Mouse (Mus musculus) MEL (cell line): ENCODE data around the gene Foxn4. TPM values are rescaled to one million over a fixed set of nuclear protein-coding genes. Genes with fewer than 3 reads are reported as not detected.

Experiments
- DNase-seq: peaks from one replicate; pipeline ENCODE4 v3.0.0; 2011; ENCODE audit warnings: low read depth, low spot score
- H3K27ac ChIP-seq: 2 replicates; pipeline ENCODE4 v1.5.1; 2012; ENCODE audit warnings: low read depth, mild to moderate bottlenecking, control low read depth, low read length, moderate library complexity; ENCODE audit not compliant: control insufficient read depth
- H3K27me3 ChIP-seq, 2 experiments: fragments of 150-350 bp in 1 of 2; sonication (generic) in 1 of 2; 2 replicates each; pipeline ENCODE4 v1.6.1; 2012; ENCODE audit warnings: low read length in 2 of 2, mild to moderate bottlenecking in 2 of 2, improper control_type of control experiment in 1 of 2, moderate library complexity in 1 of 2; ENCODE audit not compliant: insufficient read depth in 2 of 2, control insufficient read depth in 1 of 2
- H3K36me3 ChIP-seq, 2 experiments: 2 replicates each; pipeline ENCODE4 v1.6.1; 2012 to 2014; ENCODE audit warnings: low read length in 2 of 2, improper control_type of control experiment in 1 of 2, inconsistent platforms in 1 of 2, mild to moderate bottlenecking in 1 of 2; ENCODE audit not compliant: insufficient read depth in 2 of 2, control insufficient read depth in 1 of 2
- H3K4me1 ChIP-seq, 2 experiments: fragments of 150-350 bp in 1 of 2; sonication (generic) in 1 of 2; 2 replicates each; pipeline ENCODE4 v1.6.1; 2012; ENCODE audit warnings: low read length in 2 of 2, improper control_type of control experiment in 1 of 2, mild to moderate bottlenecking in 1 of 2; ENCODE audit not compliant: insufficient read depth in 2 of 2, control insufficient read depth in 1 of 2
- H3K4me3 ChIP-seq, 2 experiments: fragments of 150-350 bp in 1 of 2; sonication (generic) in 1 of 2; 2 replicates each; pipeline ENCODE4 v1.5.1; 2012; ENCODE audit warnings: low read depth in 2 of 2, low read length in 2 of 2, mild to moderate bottlenecking in 2 of 2, moderate library complexity in 2 of 2, control low read depth in 1 of 2, improper control_type of control experiment in 1 of 2; ENCODE audit not compliant: control insufficient read depth in 1 of 2, insufficient read depth in 1 of 2
- H3K79me2 ChIP-seq: 2 replicates; pipeline ENCODE4 v1.6.1; 2012; ENCODE audit warnings: mild to moderate bottlenecking, low read length, moderate library complexity; ENCODE audit not compliant: control insufficient read depth, poor library complexity, insufficient read depth
- H3K9ac ChIP-seq: 2 replicates; pipeline ENCODE4 v1.6.1; 2012; ENCODE audit warnings: low read depth, mild to moderate bottlenecking, control low read depth, low read length, moderate library complexity; ENCODE audit not compliant: control insufficient read depth, poor library complexity, severe bottlenecking
- H3K9me3 ChIP-seq: fragments of 150-350 bp; sonication (generic); replicated peaks from 2 replicates; pipeline ENCODE4 v1.6.1; 2012; ENCODE audit warnings: mild to moderate bottlenecking, low read length, improper control_type of control experiment, moderate library complexity; ENCODE audit not compliant: insufficient read depth
- CHD1 ChIP-seq: IDR thresholded peaks from 2 replicates; pipeline ENCODE4 v1.6.1; 2012; ENCODE audit warnings: low read depth, mild to moderate bottlenecking, inconsistent platforms, low read length, improper control_type of control experiment
- CHD2 ChIP-seq: IDR thresholded peaks from 2 replicates; pipeline ENCODE4 v1.6.1; 2011; ENCODE audit warnings: low read length, improper control_type of control experiment
- CTCF ChIP-seq, 3 experiments: IDR thresholded peaks in 2 of 3; conservative IDR thresholded peaks in 1 of 3; 2 replicates each; pipeline ENCODE4 v1.5.1; 2011 to 2012; ENCODE audit warnings: low read length in 3 of 3, low read depth in 2 of 3, mild to moderate bottlenecking in 2 of 3, improper control_type of control experiment in 1 of 3, inconsistent platforms in 1 of 3, mixed read lengths in 1 of 3, moderate library complexity in 1 of 3; ENCODE audit not compliant: control insufficient read depth in 1 of 3, insufficient read depth in 1 of 3, poor library complexity in 1 of 3, severe bottlenecking in 1 of 3
- ELF1 ChIP-seq: IDR thresholded peaks from 2 replicates; pipeline ENCODE4 v1.6.1; 2014; ENCODE audit warnings: low read depth, mild to moderate bottlenecking, inconsistent platforms, low read length, improper control_type of control experiment, moderate library complexity
- ETS1 ChIP-seq: IDR thresholded peaks from 2 replicates; pipeline ENCODE4 v1.6.1; 2012; ENCODE audit warnings: low read depth, mild to moderate bottlenecking, inconsistent platforms, low read length, improper control_type of control experiment, moderate library complexity
- JUND ChIP-seq: IDR thresholded peaks from 2 replicates; pipeline ENCODE4 v1.6.1; 2011; ENCODE audit warnings: low read depth, mild to moderate bottlenecking, improper control_type of control experiment, low read length
- KAT2A ChIP-seq: conservative IDR thresholded peaks from 2 replicates; pipeline ENCODE4 v1.6.1; 2012; ENCODE audit warnings: low read depth, low read length, improper control_type of control experiment, inconsistent platforms
- MAFK ChIP-seq: IDR thresholded peaks from 2 replicates; pipeline ENCODE4 v1.6.1; 2011; ENCODE audit warnings: low read depth, mild to moderate bottlenecking, low read length, improper control_type of control experiment, borderline replicate concordance
- MAX ChIP-seq: IDR thresholded peaks from 2 replicates; pipeline ENCODE4 v1.6.1; 2011; ENCODE audit warnings: low read length, improper control_type of control experiment
- MEF2A ChIP-seq: IDR thresholded peaks from 2 replicates; pipeline ENCODE4 v1.6.1; 2014; ENCODE audit warnings: low read depth, mild to moderate bottlenecking, inconsistent platforms, low read length, improper control_type of control experiment; ENCODE audit not compliant: poor library complexity, insufficient replicate concordance, severe bottlenecking; ENCODE audit errors: extremely low read depth
- MXI1 ChIP-seq: IDR thresholded peaks from 2 replicates; pipeline ENCODE4 v1.6.1; 2011; ENCODE audit warnings: mild to moderate bottlenecking, low read depth, low read length, improper control_type of control experiment
- MYC ChIP-seq: IDR thresholded peaks from 2 replicates; pipeline ENCODE4 v1.6.1; 2011; ENCODE audit warnings: low read depth, mild to moderate bottlenecking, low read length, improper control_type of control experiment, moderate library complexity
- POLR2AphosphoS5 ChIP-seq: IDR thresholded peaks from 2 replicates; pipeline ENCODE4 v1.6.1; 2012; ENCODE audit warnings: low read depth, borderline replicate concordance, mild to moderate bottlenecking, inconsistent platforms, low read length, moderate library complexity, mixed read lengths
- RAD21 ChIP-seq: IDR thresholded peaks from 2 replicates; pipeline ENCODE4 v1.6.1; 2011; ENCODE audit warnings: mild to moderate bottlenecking, low read depth, low read length, improper control_type of control experiment
- RCOR1 ChIP-seq: IDR thresholded peaks from 2 replicates; pipeline ENCODE4 v1.6.1; 2012; ENCODE audit warnings: low read depth, mild to moderate bottlenecking, inconsistent platforms, low read length, improper control_type of control experiment
- SMC3 ChIP-seq: IDR thresholded peaks from 2 replicates; pipeline ENCODE4 v1.6.1; 2011; ENCODE audit warnings: low read depth, low read length, improper control_type of control experiment
- TAL1 ChIP-seq: IDR thresholded peaks from 2 replicates; pipeline ENCODE4 v1.6.1; 2012; ENCODE audit warnings: mild to moderate bottlenecking, inconsistent platforms, low read length, moderate library complexity, mixed read lengths
- TBP ChIP-seq: IDR thresholded peaks from 2 replicates; pipeline ENCODE4 v1.8.0; 2011; ENCODE audit warnings: low read depth, low read length, improper control_type of control experiment
- UBTF ChIP-seq: IDR thresholded peaks from 2 replicates; pipeline ENCODE4 v1.6.1; 2012; ENCODE audit warnings: low read depth, mild to moderate bottlenecking, inconsistent platforms, low read length, improper control_type of control experiment, moderate library complexity, borderline replicate concordance; ENCODE audit not compliant: insufficient read depth
- USF2 ChIP-seq, 2 experiments: IDR thresholded peaks; 2 replicates each; pipeline ENCODE4 v1.6.1; 2011 to 2012; ENCODE audit warnings: improper control_type of control experiment in 2 of 2, low read length in 2 of 2, borderline replicate concordance in 1 of 2, inconsistent platforms in 1 of 2, low read depth in 1 of 2, mild to moderate bottlenecking in 1 of 2; ENCODE audit not compliant: insufficient read depth in 1 of 2
- ZC3H11A ChIP-seq: IDR thresholded peaks from 2 replicates; pipeline ENCODE4 v1.6.1; 2012; ENCODE audit warnings: low read depth, mild to moderate bottlenecking, inconsistent platforms, low read length, improper control_type of control experiment
- ZNF384 ChIP-seq: IDR thresholded peaks from 2 replicates; pipeline ENCODE4 v1.6.1; 2012; ENCODE audit warnings: low read depth, mild to moderate bottlenecking, inconsistent platforms, low read length, improper control_type of control experiment
- polyA plus RNA-seq, 2 experiments: library from polyadenylated mRNA; stranded (reverse) in 1 of 2; unstranded in 1 of 2; fragments of >175 nt in 1 of 2; fragments of >200 nt in 1 of 2; gene quantifications; 2 replicates each; pipeline versions ENCODE4 v1.2.1 to v1.2.4; 2012; ENCODE audit warnings: low replicate concordance in 2 of 2, low read depth in 1 of 2; ENCODE audit not compliant: insufficient read length in 2 of 2, insufficient read depth in 1 of 2, missing spikeins in 1 of 2
- total RNA-seq: library from RNA; depleted of rRNA; stranded (reverse); fragments of 300-350 nt; gene quantifications from 2 replicates; pipeline ENCODE4 v1.2.3, GENCODE M21; 2012

The Foxn4 gene
- total and polyA plus RNA-seq, 3 experiments = 0.07 TPM; not detected in 2

GRCm38 (mm10) chr5:114286102-114286501, 12.5 kb upstream of the Foxn4 start:
- TF ChIP-seq ZC3H11A = no peak
- peak; percentile 53 to 70 (median 57) for TF ChIP-seq CTCF (IDR thresholded peaks at IDR 0.05 in 2 of 3, conservative IDR thresholded peaks at IDR 0.05 in 1 of 3; ENCODE audit: control insufficient read depth in 1 of 3, insufficient read depth in 1 of 3, low read depth in 2 of 3, low read length in 3 of 3, poor library complexity in 1 of 3, severe bottlenecking in 1 of 3)
- TF ChIP-seq SMC3 = peak; percentile 46
- TF ChIP-seq RAD21 = peak; percentile 20
- no peak for TF ChIP-seq MAX
- peak; percentile 35 for DNase-seq
- Histone ChIP-seq H3K36me3 (no peaks in the 10 kb centered on the region), H3K9me3 (no peaks in the 10 kb centered on the region), H3K4me1 (no peaks in the 10 kb centered on the region), H3K79me2 (no peaks in the 10 kb centered on the region), H3K9ac (no peak overlapping the region), H3K4me3 (no peak overlapping the region), H3K27ac (no peak overlapping the region), H3K27me3 (peaks cover 0 to 1% of the 10 kb centered on the region in 2 experiments; a peak in 2 of 4 replicates)

- Histone ChIP-seq H3K4me1 (no peaks in the 10 kb centered on the region), H3K4me3 (no peak overlapping the region), H3K27me3 (peaks cover 0 to 1% of the 10 kb centered on the region in 2 experiments; a peak in 2 of 4 replicates), H3K27ac (no peak overlapping the region), H3K9me3 (no peaks in the 10 kb centered on the region), H3K79me2 (no peaks in the 10 kb centered on the region), H3K9ac (no peak overlapping the region), H3K36me3 (no peaks in the 10 kb centered on the region)
- TF ChIP-seq KAT2A = no peak
- TF ChIP-seq SMC3 = no peak
- TF ChIP-seq JUND = no peak
- TF ChIP-seq MAFK = no peak
- no peak for TF ChIP-seq MAX
- TF ChIP-seq ZNF384 = no peak
- TF ChIP-seq TBP = no peak
- no peak for TF ChIP-seq CHD2
- no peak for TF ChIP-seq USF2 (IDR thresholded peaks at IDR 0.05; ENCODE audit: borderline replicate concordance in 1 of 2, insufficient read depth in 1 of 2, low read depth in 1 of 2, low read length in 2 of 2)
- TF ChIP-seq ELF1 = no peak
- DNase-seq = no peak
These were observed 11.7 kb upstream of the Foxn4 start for GRCm38 (mm10) chr5:114285398-114285700.

- no peak overlapping the region for H3K4me3 ChIP-seq
- no peak for TF ChIP-seq RAD21
- TF ChIP-seq ETS1 = no peak
- no peak for TF ChIP-seq CHD1
- no peak for TF ChIP-seq ZC3H11A
- no peak for TF ChIP-seq MEF2A
- no peak for TF ChIP-seq MYC
- no peak for TF ChIP-seq KAT2A
- no peak for TF ChIP-seq UBTF
- no peak for TF ChIP-seq RCOR1
- no peak for TF ChIP-seq MAX
- TF ChIP-seq TAL1 = no peak
- no peak for TF ChIP-seq POLR2AphosphoS5
- no peak for TF ChIP-seq MXI1
- TF ChIP-seq, all 39 proteins: peak for 0
- H3K79me2 ChIP-seq = no peaks in the 10 kb centered on the region
- H3K27ac ChIP-seq = no peak overlapping the region
- no peak for DNase-seq
- peaks cover 0 to 1% of the 10 kb centered on the region in 2 experiments; a peak in 2 of 4 replicates for H3K27me3 ChIP-seq
- H3K4me1 ChIP-seq = no peaks in the 10 kb centered on the region
- H3K9ac ChIP-seq = no peak overlapping the region
- H3K9me3 ChIP-seq = no peaks in the 10 kb centered on the region
- no peaks in the 10 kb centered on the region for H3K36me3 ChIP-seq
These were observed 11.2 kb upstream of the Foxn4 start for GRCm38 (mm10) chr5:114284604-114285397.
